Comparison of ENCODE assay signal across 1 mouse cellular context in genomic region chr2:52073141-52073904, GRCm38 (mm10).
A peak's percentile ranks its signal among the peaks of the same experiment; 100 is the strongest.
TF ChIP-seq lines count a peak whose summit lies in the region.

No protein-coding gene starts in this region.

TF ChIP-seq in MEL, 35 proteins besides CTCF, POLR2A, EP300 and RAD21:
- TF ChIP-seq CHD1 (IDR thresholded peaks at IDR 0.05; ENCODE audit: low read depth, low read length) (peak; percentile 83; the same call in 1 of the 2 replicates), CHD2 (IDR thresholded peaks at IDR 0.05; ENCODE audit: low read length) (no peak), SIN3A (IDR thresholded peaks at IDR 0.05; ENCODE audit: low read length) (peak; percentile 32; the same call in 1 of the 2 replicates), ZNF384 (IDR thresholded peaks at IDR 0.05; ENCODE audit: low read depth, low read length) (peak; percentile 78)
